Mouse (Mus musculus) lung, postnatal 36 days (tissue): ENCODE results near the gene Klk1b5.
"Not testable (repeated sequence)": the region's sequence is repeated elsewhere in the genome, so short reads cannot be mapped to it uniquely, and the experiment has no call there.

Source experiments
- DNase-seq: peaks from one replicate; pipeline ENCODE4 v3.0.0; 2022; ENCODE audit warnings: mixed read lengths

Gene Klk1b5

DNA sequence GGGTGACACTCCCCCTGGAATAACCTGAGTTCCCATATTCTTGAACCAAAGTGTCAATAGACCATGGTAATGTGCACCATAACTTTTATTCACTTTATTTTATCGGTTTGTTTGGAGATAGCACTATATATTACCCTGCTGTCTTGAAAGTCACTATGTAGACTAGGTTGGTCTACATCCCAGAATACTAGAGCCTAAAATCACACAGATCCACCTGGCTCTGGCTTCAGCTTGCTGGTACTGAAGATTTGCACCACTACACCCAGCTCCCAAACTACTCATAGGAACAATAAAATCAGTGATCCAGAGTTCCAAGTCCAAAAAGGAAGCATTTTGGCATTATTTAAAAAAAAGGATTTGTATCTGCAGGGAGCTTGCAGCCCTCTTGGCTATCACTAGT is at the start of gene Klk1b5:
TSS of gene Klk1b5 (plus strand) at position 301 of the 400 bp plus-strand sequence.
- no peak for DNase-seq

DNA sequence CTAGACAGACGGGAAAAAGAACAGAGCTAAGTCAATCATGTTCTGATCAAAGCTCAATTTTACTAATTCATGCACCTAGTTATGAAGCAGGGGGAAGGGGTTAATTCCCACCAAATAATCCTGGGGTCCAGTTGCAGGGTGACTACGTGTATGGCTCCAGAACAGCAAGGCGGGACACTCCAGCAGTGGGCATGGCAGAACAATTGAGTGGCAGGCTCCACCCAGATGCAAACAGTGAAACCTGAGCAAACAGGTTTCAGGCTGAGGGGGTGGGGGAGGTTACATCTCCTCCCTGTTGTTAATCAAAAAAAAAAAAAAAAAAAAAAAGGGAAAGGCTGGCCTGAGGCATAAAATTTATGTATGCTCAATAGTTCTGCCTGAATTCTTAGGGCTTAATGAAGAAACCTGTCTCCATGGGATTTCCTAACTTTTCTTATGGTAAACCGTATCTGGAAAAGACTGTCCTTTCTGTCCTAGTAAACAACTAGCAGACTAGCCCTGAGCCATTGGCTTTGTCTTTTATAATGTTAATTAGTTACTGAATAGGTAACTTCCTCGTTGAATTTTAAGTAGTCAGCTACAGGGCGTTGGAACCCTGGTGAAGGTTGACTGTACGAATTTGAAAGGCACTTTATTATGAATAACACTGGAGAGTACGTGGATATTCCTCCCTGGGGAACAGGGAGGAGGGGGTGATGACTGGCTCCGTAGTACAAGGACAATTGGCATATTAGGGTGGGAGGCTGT is 36.3 kb upstream of the Klk1b5 start:
- no peak for DNase-seq

DNA sequence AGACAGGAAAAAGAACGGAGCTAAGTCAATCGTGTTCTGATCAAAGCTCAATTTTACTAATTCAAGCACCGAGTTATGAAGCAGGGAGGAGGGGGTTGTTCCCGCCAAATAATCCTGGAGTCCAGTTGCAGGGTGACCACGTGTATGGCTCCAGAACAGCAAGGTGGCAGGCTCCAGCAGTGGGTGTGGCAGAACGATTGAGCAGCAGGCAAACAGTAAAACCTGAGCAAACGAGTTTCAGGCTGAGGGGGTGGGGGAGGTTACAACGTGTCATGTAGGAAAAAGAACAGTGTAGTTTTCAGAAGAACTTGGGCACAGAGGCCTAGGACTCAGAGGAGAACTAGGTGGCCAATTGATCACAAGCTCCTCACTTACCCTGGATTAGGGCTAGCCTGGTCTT is 29.2 kb upstream of the Klk1b5 start:
- not testable (repeated sequence) for DNase-seq

DNA sequence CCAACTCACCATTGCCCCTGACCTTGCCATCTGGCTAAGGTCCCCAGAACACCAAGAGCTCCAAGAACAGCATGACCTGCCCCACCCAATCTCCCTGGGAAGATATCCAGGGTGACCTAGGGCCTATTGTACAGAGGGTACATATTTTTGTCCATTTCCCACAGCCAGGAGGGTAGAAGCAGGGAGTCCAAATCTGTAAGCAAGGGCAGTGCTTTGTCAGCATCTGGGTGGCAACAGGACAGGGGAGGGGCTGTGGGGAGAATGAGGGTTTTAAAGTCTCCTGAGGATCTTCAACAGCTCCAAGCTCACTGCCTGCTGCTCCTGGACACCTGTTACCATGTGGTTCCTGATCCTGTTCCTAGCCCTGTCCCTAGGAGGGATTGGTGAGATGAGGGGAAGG is 27.8 kb upstream of the Klk1b5 start, which contains the start of gene Klk1b24:
TSS of gene Klk1b24 (plus strand) at position 301 of the 400 bp plus-strand sequence.
- DNase-seq: not testable (repeated sequence)

DNA sequence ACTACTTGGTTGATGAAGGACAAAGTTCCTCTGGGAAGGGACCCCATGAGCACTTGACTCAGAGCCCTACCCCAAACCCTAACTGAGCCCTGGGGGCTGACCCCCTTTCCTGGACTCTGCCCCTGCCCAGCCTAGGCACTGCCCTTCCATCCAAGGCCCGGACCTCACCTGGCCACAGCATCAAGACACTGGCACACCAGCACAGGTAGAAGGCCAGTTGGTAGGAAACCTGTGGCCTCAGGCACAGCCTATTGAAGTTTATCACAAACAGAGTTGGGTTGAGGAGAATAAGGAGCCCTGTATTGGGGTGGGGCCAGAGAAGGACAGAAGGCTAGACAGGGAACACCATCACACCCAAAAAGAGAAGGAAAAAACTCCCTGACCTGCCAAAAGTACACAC is 22.3 kb upstream of the Klk1b5 start:
- DNase-seq: not testable (repeated sequence)

DNA sequence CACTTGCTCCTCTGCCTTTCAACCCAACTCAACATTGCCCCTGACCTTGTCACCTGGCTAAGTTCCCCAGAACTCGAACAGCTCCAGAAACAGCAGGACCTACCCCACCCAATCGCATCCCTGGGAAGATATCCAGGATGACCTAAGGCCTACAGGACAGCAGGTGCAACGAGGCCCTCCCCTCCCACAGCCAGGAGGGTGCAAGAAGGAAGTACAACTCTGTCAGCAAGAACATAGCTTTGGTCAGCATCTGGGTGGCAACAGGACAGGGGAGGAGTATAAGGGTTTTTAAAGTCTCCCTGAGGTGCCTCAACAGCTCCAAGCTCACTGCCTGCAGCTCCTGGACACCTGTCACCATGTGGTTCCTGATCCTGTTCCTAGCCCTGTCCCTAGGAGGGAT is 17.9 kb upstream of the Klk1b5 start, which contains the start of gene Klk1b3:
TSS of gene Klk1b3 (plus strand) at position 301 of the 400 bp plus-strand sequence.
- no peak for DNase-seq

DNA sequence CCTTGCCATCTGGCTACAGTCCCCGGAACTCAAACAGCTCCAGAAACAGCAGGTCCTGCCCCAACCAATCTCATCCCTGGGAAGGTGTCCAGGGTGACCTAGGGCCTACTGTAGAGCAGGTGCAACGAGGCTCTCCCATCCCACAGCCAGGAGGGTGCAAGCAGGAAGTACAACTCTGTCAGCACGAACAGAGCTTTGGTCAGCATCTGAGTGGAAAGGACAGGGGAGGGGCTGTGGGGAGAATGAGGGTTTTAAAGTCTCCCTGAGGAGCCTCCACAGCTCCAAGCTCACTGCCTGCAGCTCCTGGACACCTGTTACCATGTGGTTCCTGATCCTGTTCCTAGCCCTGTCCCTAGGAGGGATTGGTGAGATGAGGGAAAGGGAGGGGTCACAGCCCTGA is 8.6 kb upstream of the Klk1b5 start, which contains the start of gene Klk1b4:
TSS of gene Klk1b4 (plus strand) at position 301 of the 400 bp plus-strand sequence.
- DNase-seq: not testable (repeated sequence)

DNA sequence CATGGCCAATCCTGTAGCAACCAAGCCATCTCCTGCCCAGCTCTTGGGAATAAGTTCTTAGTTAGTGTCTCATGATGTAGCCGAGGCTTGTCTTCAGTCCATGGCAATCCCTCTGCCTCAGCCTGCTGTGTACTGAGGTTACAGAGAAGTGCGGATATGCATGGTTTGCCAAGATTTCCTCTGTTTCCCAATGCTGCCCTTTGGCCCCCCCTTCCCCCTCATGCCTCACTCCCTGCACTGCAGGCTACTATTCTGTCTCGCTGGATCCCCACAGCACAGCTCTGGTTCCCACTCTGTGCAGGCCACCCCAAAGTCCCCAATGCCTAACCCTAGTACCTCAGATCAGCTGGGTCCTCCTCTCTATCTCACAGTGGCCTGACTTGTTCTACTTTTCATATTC is 7.4 kb upstream of the Klk1b5 start:
- no peak for DNase-seq

DNA sequence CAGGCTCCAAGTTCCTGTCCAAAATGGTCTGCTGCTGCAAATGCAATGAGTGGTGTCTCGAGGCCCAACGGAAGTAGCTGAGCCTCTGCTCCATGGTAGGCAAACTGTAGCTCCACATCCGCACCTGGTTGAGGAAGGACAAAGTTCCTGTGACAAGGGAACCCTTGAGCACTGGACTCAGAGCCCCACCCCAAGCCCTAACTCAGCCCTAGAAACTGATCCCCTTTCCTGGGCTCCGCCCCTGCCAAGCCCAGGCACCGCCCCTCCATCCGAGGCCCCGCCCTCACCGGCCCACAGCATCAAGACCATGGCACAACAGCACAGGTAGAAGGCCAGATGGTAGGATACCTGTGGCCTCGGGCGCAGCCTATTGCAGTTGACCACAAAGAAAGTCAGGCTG is 5.9 kb downstream of the Klk1b5 start:
- not testable (repeated sequence) for DNase-seq

DNA sequence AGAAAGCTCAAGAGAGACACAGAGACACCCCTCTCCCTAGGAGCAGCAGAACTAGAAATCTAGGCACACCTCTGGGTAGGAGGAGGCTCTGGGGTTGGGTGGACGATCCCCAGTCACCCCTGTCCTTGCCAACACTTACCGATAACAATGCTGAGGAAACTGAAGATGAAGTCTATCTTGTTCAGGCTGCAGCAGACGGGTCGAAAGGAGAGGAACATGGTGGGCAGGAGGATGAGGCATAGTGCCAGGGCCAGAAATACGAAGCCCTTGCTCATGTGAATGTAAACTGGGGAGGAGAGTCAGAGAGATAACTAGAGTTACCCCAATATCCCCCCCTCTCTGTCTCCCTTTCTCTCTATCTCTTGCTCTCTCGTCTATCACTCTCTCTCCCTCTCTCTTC is 6.6 kb downstream of the Klk1b5 start:
- not testable (repeated sequence) for DNase-seq

DNA sequence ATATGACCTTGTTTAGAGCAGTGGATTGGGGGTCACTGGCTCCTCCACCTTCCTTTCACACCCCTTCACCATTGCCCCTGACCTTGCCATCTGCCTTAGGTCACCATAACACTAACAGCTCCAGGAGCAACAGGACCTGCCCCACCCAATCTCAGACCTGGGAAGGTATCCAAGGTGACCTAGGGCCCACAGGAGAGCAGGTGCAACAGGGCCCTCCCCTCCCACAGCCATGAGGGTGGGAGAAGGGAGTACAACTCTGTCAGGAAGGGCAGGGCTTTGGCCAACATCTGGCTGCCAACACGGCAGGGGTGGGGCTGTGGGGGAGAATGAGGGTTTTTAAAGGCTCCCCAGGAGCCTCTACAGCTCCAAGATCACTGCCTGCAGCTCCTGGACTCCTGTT is 9.3 kb downstream of the Klk1b5 start, which contains the start of gene Klk1:
TSS of gene Klk1 (plus strand) at position 285 of the 400 bp plus-strand sequence.
- DNase-seq: peak; percentile 1

DNA sequence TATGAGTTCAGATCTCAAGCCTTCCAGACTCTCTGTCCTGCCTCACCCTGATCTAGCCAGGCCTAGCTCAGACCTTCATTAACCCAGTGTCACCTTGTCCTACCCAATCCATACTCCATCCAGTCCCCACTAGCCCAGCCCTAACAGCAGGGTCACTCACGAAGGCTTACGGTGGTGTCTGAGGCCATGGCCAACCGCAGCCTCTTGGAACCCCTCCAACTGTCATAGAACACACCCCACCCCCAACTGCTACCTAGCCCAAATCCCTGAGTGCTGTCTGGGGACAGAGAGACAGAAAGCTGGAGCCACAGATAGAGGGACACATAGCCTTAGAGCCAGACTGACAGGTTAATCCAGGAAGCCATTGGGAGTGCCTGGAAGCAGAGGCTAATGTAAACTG is 20.2 kb downstream of the Klk1b5 start, which contains the start of gene Gm36864:
TSS of gene Gm36864 (plus strand) at position 269 of the 400 bp plus-strand sequence.
- no peak for DNase-seq

DNA sequence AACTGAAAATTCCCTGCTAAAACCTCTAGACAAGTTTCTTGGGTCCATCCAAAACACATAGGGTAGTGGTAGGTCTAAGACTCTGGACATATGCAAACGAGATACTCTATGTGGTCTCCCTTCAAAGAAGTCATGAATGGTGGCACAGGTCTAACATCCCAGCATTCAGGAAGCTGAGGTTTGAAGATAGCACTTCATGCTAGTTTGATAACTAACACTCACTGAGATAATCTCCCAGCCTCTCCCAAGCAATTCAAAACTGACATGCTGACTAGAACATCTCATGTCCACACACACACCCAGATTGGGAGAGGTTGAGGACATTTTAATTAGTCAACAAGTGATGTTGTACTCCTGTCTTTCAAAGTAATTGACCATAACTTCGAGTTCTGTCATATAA is 24.2 kb downstream of the Klk1b5 start:
- no peak for DNase-seq

DNA sequence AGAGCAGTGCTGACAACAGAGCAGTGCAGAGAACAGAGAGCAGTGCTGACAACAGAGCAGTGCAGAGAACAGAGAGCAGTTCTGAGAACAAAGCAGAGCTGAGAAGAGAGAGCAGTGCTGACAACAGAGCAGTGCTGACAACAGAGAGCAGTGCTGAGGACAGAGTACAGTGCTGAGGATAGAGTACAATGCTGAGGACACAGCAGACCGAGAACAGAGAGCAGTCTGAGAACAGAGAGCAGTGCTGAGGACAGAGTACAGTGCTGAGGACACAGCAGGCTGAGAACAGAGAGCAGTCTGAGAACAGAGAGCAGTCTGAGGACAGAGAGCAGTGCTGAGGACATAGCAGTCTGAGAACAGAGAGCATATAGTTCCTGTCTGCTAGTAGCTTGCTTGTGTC is 25.0 kb downstream of the Klk1b5 start:
- DNase-seq: no peak

DNA sequence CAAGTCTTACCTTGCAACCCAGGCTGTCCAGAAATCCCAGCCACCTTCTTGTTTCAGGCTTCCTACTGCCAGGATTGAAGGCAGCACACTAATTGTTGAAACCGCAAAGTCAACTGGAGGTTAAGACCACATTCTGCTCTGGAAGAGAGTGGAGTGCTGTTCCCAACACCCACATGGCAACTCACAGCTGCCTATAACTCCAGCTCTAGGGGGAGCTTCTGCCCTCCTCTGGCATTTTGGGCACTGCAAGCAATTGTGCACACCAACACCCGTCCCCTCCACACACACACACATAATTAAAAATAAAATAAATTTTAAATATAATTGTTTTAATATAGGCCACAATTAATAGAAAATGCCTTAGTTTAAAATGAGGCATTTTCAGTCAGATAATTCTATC is 25.4 kb downstream of the Klk1b5 start:
- no peak for DNase-seq

DNA sequence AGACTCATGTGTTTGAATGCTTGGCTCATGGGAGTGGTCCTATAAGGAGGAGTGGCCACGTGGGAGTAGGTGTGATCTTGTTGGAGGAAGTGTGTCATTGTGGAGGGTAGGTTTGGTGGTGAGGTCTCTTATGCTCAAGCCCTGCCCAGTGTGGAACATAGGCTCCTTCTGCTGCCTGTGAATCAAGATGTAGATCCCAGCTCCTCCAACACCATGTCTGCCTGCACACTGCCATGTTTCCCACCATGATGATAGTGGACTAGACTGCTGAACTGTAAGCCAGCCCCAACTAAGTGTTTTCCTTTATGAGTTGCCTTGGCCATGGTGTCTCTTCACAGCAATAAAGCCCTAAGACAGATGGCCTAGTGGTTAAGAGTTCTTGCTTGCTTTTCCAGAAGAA is 28.3 kb downstream of the Klk1b5 start:
- no peak for DNase-seq

DNA sequence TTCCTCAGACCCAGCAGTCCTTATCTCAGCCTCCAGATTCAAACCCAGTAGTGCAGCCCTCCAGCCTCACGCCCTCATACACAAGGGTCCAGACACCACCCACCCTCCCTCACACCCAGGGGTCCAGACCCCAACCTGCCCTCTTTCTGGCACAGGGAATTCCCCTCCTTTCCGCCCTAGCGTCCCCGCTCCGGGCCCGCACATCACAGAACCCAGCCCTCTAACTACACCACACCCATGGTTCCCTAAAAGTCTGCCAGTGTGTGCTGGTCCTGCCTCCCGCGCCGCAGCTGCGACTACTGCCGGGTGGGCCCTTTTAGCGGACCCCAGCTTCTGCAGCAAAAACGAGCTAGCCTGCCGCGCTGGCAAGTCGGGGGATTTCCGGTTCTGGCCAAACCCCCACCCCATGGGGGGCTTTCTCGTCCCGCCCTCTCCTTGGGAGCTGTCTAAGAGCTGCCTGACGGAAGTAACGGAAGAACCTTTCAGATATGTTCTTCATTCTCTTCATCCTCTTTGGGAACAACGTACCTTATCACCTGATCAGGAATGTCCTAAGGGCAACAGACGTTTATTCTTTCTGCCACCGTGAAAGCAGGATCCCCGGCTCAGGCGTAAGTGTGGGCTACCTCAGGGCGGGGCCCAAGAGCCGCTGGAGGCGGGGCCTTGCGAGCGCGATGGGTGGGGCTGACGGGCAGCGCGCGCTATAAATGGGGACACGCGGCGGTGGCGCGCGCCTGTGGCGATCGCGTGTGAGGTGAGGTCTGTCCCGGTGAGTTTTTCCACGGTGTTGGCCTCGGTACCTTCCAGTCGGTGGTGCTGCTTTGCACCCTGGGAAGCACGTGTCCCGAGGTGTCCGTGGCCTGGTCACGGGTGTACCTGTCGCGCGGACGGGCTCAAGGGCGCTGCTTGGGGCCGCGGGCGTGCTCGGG is 30.6 kb downstream of the Klk1b5 start, which contains the start of the genes 1700028J19Rik and 2410002F23Rik:
TSS of gene 1700028J19Rik (minus strand) at position 641 of the 929 bp plus-strand sequence.
TSS of gene 2410002F23Rik (plus strand) at position 668 of the 929 bp plus-strand sequence.
- DNase-seq: peak; percentile 92

DNA sequence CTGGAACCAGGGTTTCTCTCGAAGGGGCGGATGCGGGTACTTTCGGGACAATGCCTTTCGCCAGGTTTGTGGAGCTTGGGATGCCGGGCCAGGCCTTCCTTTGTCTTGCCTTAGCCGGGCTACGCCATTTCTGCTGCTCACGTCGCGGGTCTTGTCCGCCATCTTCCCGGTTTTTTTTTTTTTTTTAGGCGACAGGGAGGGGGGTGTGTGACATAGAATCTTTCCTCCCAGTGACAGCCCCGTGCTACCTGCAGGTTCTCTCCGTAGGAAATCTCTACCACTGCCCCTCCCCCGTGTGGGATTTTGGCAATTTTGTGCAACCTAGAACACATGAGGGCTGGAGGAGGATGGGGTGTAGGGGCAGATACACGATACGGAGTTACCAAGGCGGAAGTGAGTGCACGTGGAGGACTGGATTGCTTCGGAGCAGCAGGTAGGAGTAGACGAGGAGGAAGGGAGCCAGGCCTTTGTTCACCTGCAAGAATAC is 31.3 kb downstream of the Klk1b5 start:
- peak; percentile 39 for DNase-seq

DNA sequence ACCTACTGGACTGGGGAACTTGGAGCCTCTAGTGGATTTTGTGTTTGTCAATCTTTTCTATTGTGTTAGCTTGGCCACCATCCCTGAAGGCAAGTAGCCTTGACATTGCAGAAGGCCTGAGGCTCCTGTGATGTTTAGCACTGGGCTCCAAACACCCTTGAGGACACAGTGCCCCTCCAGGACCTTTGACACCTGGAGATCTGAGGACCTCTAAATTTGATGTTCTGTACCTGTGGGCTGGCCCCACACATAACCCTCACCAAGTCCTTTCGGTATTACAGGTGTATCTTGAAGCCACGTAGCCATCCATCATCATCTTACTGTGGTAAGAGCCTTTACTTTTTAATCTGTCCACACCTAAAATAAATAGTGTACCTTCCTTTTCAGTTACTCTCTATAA is 32.2 kb downstream of the Klk1b5 start:
- DNase-seq: no peak

DNA sequence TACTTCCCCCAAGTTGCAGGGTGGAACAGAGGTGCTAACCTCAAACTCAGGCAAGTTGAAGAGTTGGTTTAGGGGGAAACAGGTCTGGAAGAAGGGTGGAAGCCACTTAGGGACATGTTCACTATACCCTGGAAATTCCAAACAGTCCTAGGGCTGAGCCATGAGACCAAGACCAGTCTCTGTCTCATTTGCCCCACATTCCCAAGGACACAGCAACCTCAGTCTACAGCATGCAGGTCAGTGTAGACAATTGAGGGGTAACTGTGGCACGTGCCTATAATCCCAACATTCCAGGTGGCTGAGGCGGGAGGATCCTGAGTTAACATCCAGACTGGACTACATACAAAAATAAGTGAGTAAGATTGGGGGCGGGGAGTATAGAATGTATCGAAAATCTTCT is 33.5 kb downstream of the Klk1b5 start:
- DNase-seq: no peak

DNA sequence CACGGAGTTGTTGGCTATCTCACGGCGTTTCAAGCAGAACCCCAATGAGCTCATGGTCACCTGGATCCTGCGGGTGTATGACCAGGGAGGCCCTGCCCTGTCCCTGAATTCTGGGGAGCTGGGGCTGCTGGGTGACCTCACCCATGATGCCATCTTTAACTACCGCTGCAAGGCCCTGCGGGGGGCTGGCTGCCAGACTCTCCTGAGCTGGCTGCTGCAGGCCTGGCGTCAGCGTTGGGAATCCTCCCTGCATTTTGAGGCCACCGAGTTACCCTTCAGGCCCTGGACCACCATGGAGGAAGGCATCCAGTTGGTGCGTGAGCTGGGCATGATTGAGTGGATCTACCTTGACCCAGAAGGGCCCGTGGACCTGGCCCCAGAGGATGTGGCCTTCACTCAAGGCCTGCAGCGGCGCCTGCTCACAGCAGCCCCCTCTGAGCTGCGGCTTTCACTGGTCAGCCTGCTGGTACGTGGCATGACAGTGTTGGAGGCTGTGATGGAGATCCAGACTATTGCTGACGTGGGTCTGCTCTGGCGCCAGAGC is 35.1 kb downstream of the Klk1b5 start:
- not testable (repeated sequence) for DNase-seq

DNA sequence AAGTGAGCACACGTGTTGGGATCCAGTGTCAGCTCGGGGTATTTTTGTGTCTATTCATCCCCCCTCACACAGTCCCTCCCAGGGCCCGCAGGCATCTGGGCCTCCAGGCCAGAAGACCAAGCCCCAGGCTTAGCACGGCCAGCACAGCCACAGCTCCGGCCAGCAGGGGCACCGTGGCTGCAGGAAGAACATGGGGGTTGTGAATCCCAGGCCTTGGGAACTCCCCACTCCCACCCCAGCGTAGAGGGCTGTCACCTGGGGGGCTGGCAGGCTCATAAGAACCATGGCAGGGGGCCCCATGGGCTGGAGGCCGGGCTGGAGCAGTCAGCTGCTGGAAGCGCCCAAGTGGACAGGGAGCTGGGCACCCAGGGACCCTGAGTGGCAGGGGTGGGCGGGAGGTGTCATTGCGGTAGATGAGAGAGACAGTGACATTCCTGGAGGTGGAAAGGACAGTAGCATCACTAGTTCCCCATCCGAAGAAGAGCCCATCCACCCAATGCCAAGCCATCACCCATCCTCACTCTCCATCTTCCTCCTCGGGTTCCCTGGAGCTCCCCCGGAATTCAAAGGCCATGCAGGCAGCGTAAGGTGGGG is 37.4 kb downstream of the Klk1b5 start:
- DNase-seq: no peak
